Mouse (Mus musculus) ES-Bruce4 (cell line): ENCODE measurements around the gene Tagln2. TPM values are rescaled to one million over a fixed set of nuclear protein-coding genes. Genes with fewer than 3 reads are reported as not detected.

ENCODE experiments used
- H3K27ac ChIP-seq: 2 replicates; pipeline ENCODE4 v1.5.1; 2012; ENCODE audit warnings: low read length, inconsistent platforms; ENCODE audit not compliant: insufficient read depth
- H3K27me3 ChIP-seq: 2 replicates; pipeline ENCODE4 v1.6.1; 2012; ENCODE audit warnings: mild to moderate bottlenecking, low read length, inconsistent platforms; ENCODE audit not compliant: control insufficient read depth, poor library complexity, insufficient read depth, severe bottlenecking
- H3K36me3 ChIP-seq: 2 replicates; pipeline ENCODE4 v1.6.1; 2012; ENCODE audit warnings: inconsistent platforms, mild to moderate bottlenecking, low read length, moderate library complexity; ENCODE audit not compliant: control insufficient read depth, poor library complexity, insufficient read depth, severe bottlenecking
- H3K4me1 ChIP-seq: one replicate; pipeline ENCODE4 v1.8.1; 2011; ENCODE audit warnings: low read length; ENCODE audit not compliant: control insufficient read depth, insufficient read depth
- H3K4me3 ChIP-seq: 2 replicates; pipeline ENCODE4 v1.5.1; 2011; ENCODE audit warnings: low read depth, mild to moderate bottlenecking, low read length
- H3K9ac ChIP-seq: 2 replicates; pipeline ENCODE4 v1.6.1; 2012; ENCODE audit warnings: low read depth, mild to moderate bottlenecking, inconsistent platforms; ENCODE audit not compliant: poor library complexity, severe bottlenecking
- H3K9me3 ChIP-seq: replicated peaks from 2 replicates; pipeline ENCODE4 v1.6.1; 2012; ENCODE audit warnings: mild to moderate bottlenecking, low read length, inconsistent platforms; ENCODE audit not compliant: control insufficient read depth, poor library complexity, insufficient read depth, severe bottlenecking
- CTCF ChIP-seq: IDR thresholded peaks from one replicate; pipeline ENCODE4 v1.8.1; 2011; ENCODE audit warnings: low read depth, low read length
- EP300 ChIP-seq: IDR thresholded peaks from 2 replicates; pipeline ENCODE4 v1.6.1; 2011; ENCODE audit warnings: low read depth, low read length; ENCODE audit not compliant: insufficient read depth
- POLR2A ChIP-seq: IDR thresholded peaks from one replicate; pipeline ENCODE4 v1.8.1; 2011; ENCODE audit warnings: low read length; ENCODE audit not compliant: insufficient read depth
- polyA plus RNA-seq: library from polyadenylated mRNA; stranded (reverse); fragments of >200 nt; gene quantifications from 2 replicates; pipeline ENCODE4 v1.2.4, GENCODE M21; 2011; ENCODE audit warnings: low read depth; ENCODE audit not compliant: missing spikeins, insufficient read depth, insufficient read length

Tagln2 gene
- polyA plus RNA-seq, 1 experiment = 269 TPM

DNA sequence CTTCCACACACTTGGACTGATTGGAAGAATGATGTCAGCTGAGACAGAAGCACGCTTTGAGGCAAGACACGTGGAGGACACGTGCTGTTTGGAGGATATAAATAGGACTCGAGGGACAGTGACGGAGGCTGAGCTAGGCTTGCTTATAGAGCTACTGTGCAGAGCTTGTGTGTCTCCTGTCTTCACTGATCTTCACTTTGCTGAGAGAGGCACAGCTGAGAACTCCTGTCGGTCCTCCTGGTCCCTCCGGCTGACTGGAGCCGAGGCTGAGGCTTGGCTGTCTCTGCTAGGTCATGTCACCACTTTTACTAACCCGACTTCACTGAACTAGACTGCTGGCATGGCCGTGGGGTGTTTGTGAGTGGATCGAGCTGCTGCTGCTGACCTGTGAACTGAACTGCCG lies 23.9 kb downstream of the Tagln2 start:
- Histone ChIP-seq H3K9me3 (no peaks in the 10 kb centered on the region), H3K27ac (no peak overlapping the region), H3K27me3 (no peaks in the 10 kb centered on the region), H3K9ac (no peak overlapping the region), H3K36me3 (no peaks in the 10 kb centered on the region), H3K4me3 (no peak overlapping the region), H3K4me1 (peaks cover 2% of the 10 kb centered on the region)
- TF ChIP-seq CTCF = no peak
- no peak for TF ChIP-seq POLR2A
- no peak for TF ChIP-seq EP300

DNA sequence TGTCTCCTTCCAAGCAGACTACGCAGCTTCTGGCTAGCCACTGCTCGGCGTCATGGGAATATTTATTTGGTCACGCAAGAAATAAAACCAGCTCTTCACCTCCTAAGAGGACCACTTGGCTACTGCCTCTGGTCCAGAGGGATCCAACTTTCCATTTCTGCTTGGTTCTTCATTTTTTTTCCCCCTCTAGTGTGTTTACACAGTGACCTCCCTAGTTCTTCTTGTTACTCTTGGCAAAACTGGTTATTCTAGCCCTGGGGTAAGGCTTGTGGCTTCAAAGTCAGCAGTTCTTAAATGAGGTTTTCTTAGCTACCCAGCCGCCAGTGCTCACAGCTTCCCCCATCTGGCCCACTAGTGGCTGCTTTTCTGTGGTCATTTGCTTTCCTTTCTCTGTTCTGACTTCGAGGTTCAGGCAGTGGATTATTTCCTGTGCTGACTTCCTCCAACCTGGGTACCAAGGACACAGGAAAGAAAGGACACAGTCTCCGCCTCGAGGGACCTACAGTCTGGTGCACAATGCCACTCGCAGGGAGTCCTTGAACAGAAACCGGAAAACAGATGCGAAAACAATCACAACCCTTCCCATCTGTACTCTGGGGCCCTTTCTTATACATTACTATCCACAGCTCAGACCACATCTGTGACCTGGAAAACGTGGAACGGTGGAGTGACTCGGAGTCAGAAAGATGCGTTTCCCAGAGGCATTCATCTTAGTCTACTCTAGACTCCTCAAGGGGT lies 25.3 kb downstream of the Tagln2 start:
- Histone ChIP-seq H3K9ac (no peak overlapping the region), H3K9me3 (no peaks in the 10 kb centered on the region), H3K27ac (0 out of 2 replicates have a peak overlapping the region, but pooled peaks have one; percentile 23), H3K4me3 (no peak overlapping the region), H3K27me3 (no peaks in the 10 kb centered on the region), H3K4me1 (peaks cover 2% of the 10 kb centered on the region), H3K36me3 (no peaks in the 10 kb centered on the region)
- TF ChIP-seq CTCF = no peak
- no peak for TF ChIP-seq POLR2A
- TF ChIP-seq EP300 = peak; percentile 89

DNA sequence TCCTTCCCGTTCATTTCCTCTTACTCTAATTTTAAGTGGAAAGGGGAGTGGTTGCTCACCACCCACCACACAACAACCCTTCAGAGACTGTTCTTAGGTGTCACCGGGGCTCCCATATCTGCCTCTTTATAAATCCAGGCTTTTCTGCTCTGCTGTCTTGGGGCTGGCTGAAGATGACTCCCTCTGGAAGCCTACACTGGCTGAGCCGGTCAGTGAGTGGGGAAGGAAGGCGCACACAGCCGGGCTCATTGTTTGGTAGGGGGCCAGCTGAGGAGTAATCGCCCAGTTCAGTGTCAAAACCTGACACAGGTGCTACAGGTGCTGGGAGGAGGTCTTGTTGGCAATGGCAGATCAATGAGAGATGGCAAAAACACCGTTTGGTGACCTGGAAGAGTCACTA lies 26.1 kb downstream of the Tagln2 start:
- Histone ChIP-seq H3K9ac (no peak overlapping the region), H3K27ac (no peak overlapping the region), H3K4me3 (0 out of 2 replicates have a peak overlapping the region, but pooled peaks have one; percentile 2), H3K4me1 (peaks cover 2% of the 10 kb centered on the region), H3K9me3 (no peaks in the 10 kb centered on the region), H3K36me3 (no peaks in the 10 kb centered on the region), H3K27me3 (no peaks in the 10 kb centered on the region)
- TF ChIP-seq CTCF (no peak), EP300 (no peak), POLR2A (no peak)

DNA sequence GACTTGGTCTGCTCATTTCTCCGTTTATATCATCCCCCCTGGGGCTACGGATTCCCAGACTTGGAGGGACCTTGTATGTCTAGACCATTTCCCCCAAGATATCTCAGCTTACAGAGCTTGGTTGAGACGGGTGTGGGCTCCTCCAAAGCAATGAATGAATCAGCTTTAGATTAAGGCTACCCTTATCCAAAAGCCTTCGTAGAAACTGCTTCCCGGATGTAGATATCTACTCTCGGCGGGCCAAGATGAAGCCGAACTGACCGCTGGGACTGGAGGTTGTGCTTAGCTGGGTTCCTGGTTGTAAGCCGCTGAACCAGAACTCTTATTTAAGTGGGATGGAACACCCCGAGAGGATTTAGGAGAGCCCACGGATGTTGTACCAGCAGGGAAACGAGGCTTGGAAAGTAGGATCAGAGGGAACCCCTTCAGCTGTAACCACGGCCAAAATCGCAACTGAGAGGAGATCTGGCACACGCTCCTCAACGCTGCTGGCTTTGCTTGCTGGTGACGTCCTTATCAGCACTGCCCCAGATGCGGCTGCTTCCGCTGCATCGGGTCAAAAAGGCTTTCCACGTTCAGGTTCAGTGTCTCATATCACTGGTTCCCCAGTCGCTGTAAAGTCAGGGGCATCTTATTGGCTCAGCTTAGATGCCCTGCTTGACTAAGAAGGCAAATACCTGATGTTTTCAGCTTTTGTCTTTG lies 26.7 kb downstream of the Tagln2 start:
- H3K4me3 ChIP-seq = no peak overlapping the region
- no peak overlapping the region for H3K9ac ChIP-seq
- no peaks in the 10 kb centered on the region for H3K9me3 ChIP-seq
- no peaks in the 10 kb centered on the region for H3K36me3 ChIP-seq
- peaks cover 2% of the 10 kb centered on the region for H3K4me1 ChIP-seq
- H3K27ac ChIP-seq = no peak overlapping the region
- TF ChIP-seq POLR2A (no peak), EP300 (no peak), CTCF (no peak)
- no peaks in the 10 kb centered on the region for H3K27me3 ChIP-seq

DNA sequence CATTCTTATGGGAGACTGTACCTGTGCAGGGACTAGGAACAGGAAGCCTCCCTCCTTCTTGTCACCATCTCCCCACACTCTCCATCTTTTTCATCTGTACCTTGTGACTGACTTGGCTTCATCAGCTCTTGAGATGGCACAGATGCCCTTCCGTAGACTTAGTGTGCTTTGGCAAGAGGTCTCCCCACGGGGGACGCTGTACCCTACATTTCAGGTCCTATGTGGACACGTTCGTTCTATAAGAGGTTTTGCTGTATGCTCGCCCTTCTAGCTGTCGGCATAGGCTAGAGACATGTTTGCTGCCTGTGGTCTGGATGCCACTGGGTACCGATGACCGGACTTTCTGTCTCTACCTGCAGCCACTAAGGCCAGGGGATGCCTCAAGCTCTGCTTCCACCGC lies 27.6 kb downstream of the Tagln2 start:
- Histone ChIP-seq H3K36me3 (no peaks in the 10 kb centered on the region), H3K9ac (no peak overlapping the region), H3K4me1 (peaks cover 2% of the 10 kb centered on the region), H3K27me3 (no peaks in the 10 kb centered on the region), H3K27ac (no peak overlapping the region), H3K9me3 (no peaks in the 10 kb centered on the region), H3K4me3 (no peak overlapping the region)
- TF ChIP-seq POLR2A (no peak), EP300 (no peak), CTCF (no peak)

DNA sequence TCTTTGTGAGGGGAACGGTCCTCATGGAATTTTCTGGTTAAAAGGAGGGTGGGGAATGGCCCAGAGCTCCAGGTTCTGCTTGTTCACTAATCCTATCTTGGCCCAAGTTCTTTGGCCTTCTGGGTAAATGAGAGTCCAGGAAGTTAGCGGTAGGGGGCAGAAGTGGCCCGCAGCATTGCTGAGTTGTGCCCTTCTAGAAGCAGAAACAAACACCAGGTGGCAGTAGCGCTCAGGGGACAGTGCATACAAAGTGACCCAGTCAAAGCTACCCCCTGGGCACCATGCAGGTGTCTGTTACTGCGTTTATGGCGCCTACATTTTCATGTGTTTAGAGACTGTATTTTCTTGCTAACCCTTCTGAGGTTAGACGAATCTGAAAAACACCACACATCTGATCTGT lies 28.9 kb downstream of the Tagln2 start:
- Histone ChIP-seq H3K4me3 (no peak overlapping the region), H3K4me1 (peaks cover 2% of the 10 kb centered on the region), H3K36me3 (no peaks in the 10 kb centered on the region), H3K9me3 (no peaks in the 10 kb centered on the region), H3K9ac (no peak overlapping the region), H3K27ac (no peak overlapping the region), H3K27me3 (no peaks in the 10 kb centered on the region)
- peak; percentile 100 for TF ChIP-seq CTCF
- peak; percentile 43; the same call in 1 of the 2 replicates for TF ChIP-seq EP300
- no peak for TF ChIP-seq POLR2A
